Comparison of ENCODE assay signal across 8 mouse cellular contexts in genomic region chr5:31926551-31926950, GRCm38 (mm10).
DNase-seq lines count a peak whose midpoint lies in the region; ATAC-seq and TF ChIP-seq lines count a peak whose summit lies in the region.

No protein-coding gene starts in this region.

- 96% methylated on average over 1 of the region's 1 CpGs for WGBS in heart, postnatal 0 days
- 92% methylated on average over 1 of the region's 1 CpGs for WGBS in heart, embryonic 12.5 days
- 88% methylated on average over 1 of the region's 1 CpGs for WGBS in hindbrain, embryonic 13.5 days

- TF ChIP-seq CTCF in heart, postnatal 0 days (IDR thresholded peaks at IDR 0.05; ENCODE audit: low read depth) = peak; percentile 60
- TF ChIP-seq CTCF in G1E (IDR thresholded peaks at IDR 0.05; ENCODE audit: low read depth, low read length) = peak; percentile 25; the same call in 1 of the 2 replicates

- H3K9ac ChIP-seq in heart, postnatal 0 days (replicated peaks; ENCODE audit: low read depth, low read length) = no peak overlapping the region
- H3K9ac ChIP-seq in heart, embryonic 12.5 days = no peak overlapping the region
- no peak overlapping the region for H3K9ac ChIP-seq in hindbrain, embryonic 13.5 days

- no peak overlapping the region for H3K27ac ChIP-seq in heart, postnatal 0 days (ENCODE audit: low read depth)
- H3K27ac ChIP-seq in heart, embryonic 12.5 days (ENCODE audit: poor library complexity, severe bottlenecking) = no peak overlapping the region
- H3K27ac ChIP-seq in hindbrain, embryonic 13.5 days = no peak overlapping the region

- H3K4me3 ChIP-seq in heart, postnatal 0 days (ENCODE audit: low read depth, low read length) = no peak overlapping the region
- no peak overlapping the region for H3K4me3 ChIP-seq in heart, embryonic 12.5 days
- H3K4me3 ChIP-seq in G1E (ENCODE audit: low read depth, low read length) = no peak overlapping the region
- no peak overlapping the region for H3K4me3 ChIP-seq in hindbrain, embryonic 13.5 days

- H3K4me2 ChIP-seq in heart, postnatal 0 days (ENCODE audit: low read depth, low read length) = no peak overlapping the region
- H3K4me2 ChIP-seq in heart, embryonic 12.5 days = no peak overlapping the region
- no peak overlapping the region for H3K4me2 ChIP-seq in hindbrain, embryonic 13.5 days

- DNase-seq in heart, postnatal 0 days (ENCODE audit: low spot score) = no peak
- peak; percentile 21 for DNase-seq in 3134 (ENCODE audit: extremely low read depth, insufficient read length, low spot score)
- no peak for DNase-seq in G1E (ENCODE audit: low spot score)
- peak; percentile 59 for DNase-seq in lung, postnatal 10 days
- DNase-seq in frontal cortex, postnatal 10 days (ENCODE audit: low spot score in 2 of 2) = no peak
- DNase-seq in kidney, adult 9 months = no peak

- H3K9me3 ChIP-seq in heart, postnatal 0 days (replicated peaks; ENCODE audit: control insufficient read depth, low read length) = no peaks in the 10 kb centered on the region
- H3K9me3 ChIP-seq in heart, embryonic 12.5 days (replicated peaks) = no peaks in the 10 kb centered on the region; the same call in 1 of the 2 replicates
- no peaks in the 10 kb centered on the region; the same call in 1 of the 2 replicates for H3K9me3 ChIP-seq in G1E (replicated peaks)
- no peaks in the 10 kb centered on the region for H3K9me3 ChIP-seq in hindbrain, embryonic 13.5 days

- H3K4me1 ChIP-seq in heart, postnatal 0 days (ENCODE audit: control insufficient read depth, insufficient read depth) = 0 out of 2 replicates have a peak, but pooled peaks cover 3% of the 10 kb centered on the region
- peaks cover 15% of the 10 kb centered on the region for H3K4me1 ChIP-seq in heart, embryonic 12.5 days (replicated peaks)
- H3K4me1 ChIP-seq in G1E (ENCODE audit: insufficient read depth, low read depth, low read length) = no peaks in the 10 kb centered on the region
- H3K4me1 ChIP-seq in hindbrain, embryonic 13.5 days (replicated peaks) = no peaks in the 10 kb centered on the region

- no peaks in the 10 kb centered on the region for H3K36me3 ChIP-seq in heart, postnatal 0 days (replicated peaks; ENCODE audit: control insufficient read depth, insufficient read depth, low read length)
- no peaks in the 10 kb centered on the region for H3K36me3 ChIP-seq in heart, embryonic 12.5 days
- peaks cover 13% of the 10 kb centered on the region for H3K36me3 ChIP-seq in G1E (replicated peaks)
- no peaks in the 10 kb centered on the region for H3K36me3 ChIP-seq in hindbrain, embryonic 13.5 days

- no peaks in the 10 kb centered on the region for H3K27me3 ChIP-seq in heart, postnatal 0 days (ENCODE audit: control insufficient read depth, insufficient read depth, low read length)
- H3K27me3 ChIP-seq in heart, embryonic 12.5 days (replicated peaks) = no peaks in the 10 kb centered on the region
- H3K27me3 ChIP-seq in G1E (ENCODE audit: insufficient read depth, low read length) = no peaks in the 10 kb centered on the region
- no peaks in the 10 kb centered on the region for H3K27me3 ChIP-seq in hindbrain, embryonic 13.5 days

- ATAC-seq in heart, postnatal 0 days (ENCODE audit: insufficient read depth, low read depth) = no peak
- ATAC-seq in heart, embryonic 12.5 days (ENCODE audit: insufficient number of reproducible peaks, low FRiP score) = no peak
- ATAC-seq in G1E (ENCODE audit: extremely low read depth, insufficient number of reproducible peaks, low FRiP score, poor library complexity, severe bottlenecking) = no peak
- ATAC-seq in hindbrain, embryonic 13.5 days (ENCODE audit: low FRiP score) = no peak

- TF ChIP-seq EP300 in heart, postnatal 0 days (IDR thresholded peaks at IDR 0.05; ENCODE audit: low read depth) = no peak

Comparison
In these comparisons a context has a peak if more than half of its experiments do, and no peak if none do; other contexts are left out.
1. DNase-seq: peak in 3134 (single experiment) and lung, postnatal 10 days (single experiment); none in heart, postnatal 0 days (single experiment), G1E (single experiment), frontal cortex, postnatal 10 days (0 of 2) and kidney, adult 9 months (single experiment).